Mouse (Mus musculus): Measurements from ENCODE around the gene Hist1h2bn. TPM values are rescaled to one million over a fixed set of nuclear protein-coding genes. Genes with fewer than 3 reads are reported as not detected.
A peak's percentile ranks its signal among the peaks of the same experiment; 100 is the strongest.
"Not testable (repeated sequence)": the region's sequence is repeated elsewhere in the genome, so short reads cannot be mapped to it uniquely, and the experiment has no call there.

Hist1h2bn gene
- 10 to 100 TPM; 34.2 to 84.3 TPM for total RNA-seq (2021)
- long read RNA-seq, experiment 1 = 0 reads
- long read RNA-seq, experiment 2 = 0 reads

- intact Hi-C loops (cut with DNase I) = loop anchor here (2.0 to 10.0 kb wide), 2 partner anchors 25 to 1831 kb away; partner anchors contain the start of gene Hist1h4d
- DNase-seq = peak; percentile 44 to 52
Measured at GRCm38 (mm10) chr13:21753524-21754285, at the start of gene Hist1h2bn, which contains the start of gene Hist1h2ak. TSS of gene Hist1h2bn (plus strand) at chr13:21754123. TSS of gene Hist1h2ak (minus strand) at chr13:21753827.

DNA sequence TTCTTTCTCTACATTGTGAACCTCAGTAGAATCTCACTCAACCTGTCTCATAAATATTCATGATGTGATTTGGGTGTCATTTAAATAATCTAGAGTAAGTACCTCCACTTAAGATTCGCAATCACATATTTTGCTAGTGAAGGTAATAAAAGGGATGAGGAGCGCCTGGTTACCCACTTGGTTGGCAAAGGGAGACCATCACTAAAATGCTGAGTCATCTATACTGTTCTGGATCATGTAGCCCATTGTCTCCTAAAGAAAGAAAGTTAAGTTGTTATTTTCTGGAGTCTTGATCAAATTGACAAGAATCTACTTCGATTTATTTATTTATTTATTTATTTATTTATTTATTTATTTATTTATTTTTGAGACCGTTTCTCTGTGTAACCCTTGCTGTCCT is 47.3 kb upstream of the Hist1h2bn start:
- intact Hi-C loops (cut with DNase I) = no loop called here
- DNase-seq = no peak

GRCm38 (mm10) chr13:21710031-21710711 is 43.8 kb upstream of the Hist1h2bn start:
- intact Hi-C loops (cut with DNase I) = loop anchor here (2.0 to 10.0 kb wide), 8 partner anchors 71 to 1815 kb away; partner anchors contain the start of genes Hist1h1b and Zscan12
- peak; percentile 88 to 93 for DNase-seq

DNA sequence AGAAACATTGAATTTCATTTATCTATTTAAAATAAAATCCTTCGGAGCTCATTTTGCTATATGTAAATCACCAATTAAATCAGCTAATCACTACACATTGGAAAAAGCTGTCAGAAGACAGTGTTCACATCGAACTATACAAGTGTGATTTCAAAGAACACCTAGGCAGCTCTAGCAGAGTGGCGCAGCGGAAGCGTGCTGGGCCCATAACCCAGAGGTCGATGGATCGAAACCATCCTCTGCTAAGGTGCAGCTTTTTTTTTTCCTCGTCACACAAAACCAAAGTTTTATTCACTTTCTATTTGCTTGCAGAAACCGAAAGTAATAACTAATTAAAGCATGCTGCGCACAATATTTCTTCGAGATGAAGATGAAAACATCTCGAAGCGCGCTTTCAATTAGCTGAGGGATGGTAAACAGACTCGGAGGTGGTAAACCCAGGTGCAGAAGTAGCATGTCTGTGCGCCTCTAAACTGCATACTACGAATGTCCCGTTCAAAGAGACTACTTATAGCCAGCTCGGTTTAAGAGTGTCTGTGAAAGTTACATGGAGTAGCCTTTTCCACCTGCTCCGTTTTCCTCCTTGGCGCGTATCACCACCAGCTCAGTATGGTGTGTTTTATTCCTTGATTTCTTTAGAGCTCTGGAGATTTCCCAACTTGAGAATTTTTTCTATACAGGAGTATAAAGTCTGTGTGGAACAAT is 43.0 kb upstream of the Hist1h2bn start:
- peak; percentile 76 to 83 for DNase-seq
- intact Hi-C loops (cut with DNase I) = loop anchor here (2.0 to 10.0 kb wide), 8 partner anchors 70 to 1814 kb away; partner anchors contain the start of genes Hist1h1b and Zscan12

DNA sequence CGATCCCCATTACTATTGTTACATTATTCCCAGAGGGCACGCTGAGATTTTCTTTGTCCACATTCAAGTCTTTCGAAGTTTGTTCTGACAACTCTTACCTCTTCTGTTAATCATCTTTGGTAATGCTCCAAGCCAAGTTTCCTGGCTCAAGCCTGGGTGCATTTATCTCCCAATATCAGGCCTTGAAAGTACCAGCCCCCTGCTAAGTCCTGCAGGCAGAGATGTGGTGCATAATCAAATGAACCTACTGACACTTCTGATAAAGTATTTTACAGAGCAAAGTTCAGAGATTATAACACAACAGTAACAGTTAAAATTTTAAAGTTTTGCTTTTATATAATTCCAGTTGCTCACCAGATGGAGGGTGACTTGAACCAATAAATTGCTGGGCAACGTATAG is 42.2 kb upstream of the Hist1h2bn start:
- no peak for DNase-seq
- intact Hi-C loops (cut with DNase I) = loop anchor here (2.0 to 10.0 kb wide), 8 partner anchors 69 to 1813 kb away; partner anchors contain the start of genes Hist1h1b and Zscan12

- intact Hi-C loops (cut with DNase I) = loop anchor here (1.0 to 10.0 kb wide), 8 partner anchors 20 to 1810 kb away; partner anchors contain the start of gene Zscan12
- peak; percentile 56 to 70 for DNase-seq
Measured at GRCm38 (mm10) chr13:21714725-21715124, 39.2 kb upstream of the Hist1h2bn start.

GRCm38 (mm10) chr13:21715131-21715863 is 38.6 kb upstream of the Hist1h2bn start:
- no peak for DNase-seq
- intact Hi-C loops (cut with DNase I) = loop anchor here (1.0 to 10.0 kb wide), 4 partner anchors 19 to 1810 kb away; no protein-coding TSS in a partner anchor

GRCm38 (mm10) chr13:21715864-21716539 is 37.9 kb upstream of the Hist1h2bn start, which contains the start of the genes Hist1h2bl and Hist1h2ai:
TSS of gene Hist1h2bl (minus strand) at chr13:21716143.
TSS of gene Hist1h2ai (plus strand) at chr13:21716422.
- peak; percentile 58 to 74 for DNase-seq
- intact Hi-C loops (cut with DNase I) = loop anchor here (1.0 to 10.0 kb wide), 4 partner anchors 18 to 1809 kb away; no protein-coding TSS in a partner anchor

GRCm38 (mm10) chr13:21716540-21717391 is 37.2 kb upstream of the Hist1h2bn start:
- not testable (repeated sequence) for DNase-seq
- intact Hi-C loops (cut with DNase I) = loop anchor here (10.0 kb wide), 3 partner anchors 218 to 1808 kb away; no protein-coding TSS in a partner anchor

- intact Hi-C loops (cut with DNase I) = loop anchor here (10.0 kb wide), 3 partner anchors 217 to 1807 kb away; no protein-coding TSS in a partner anchor
- DNase-seq = peak; percentile 68 to 77
Measured at GRCm38 (mm10) chr13:21717397-21718357, 36.2 kb upstream of the Hist1h2bn start, which contains the start of gene Hist1h3h. TSS of gene Hist1h3h (plus strand) at chr13:21717659.

GRCm38 (mm10) chr13:21718381-21719080 is 35.4 kb upstream of the Hist1h2bn start:
- DNase-seq = no peak
- intact Hi-C loops (cut with DNase I) = loop anchor here (10.0 kb wide), 3 partner anchors 216 to 1806 kb away; no protein-coding TSS in a partner anchor

- DNase-seq; intact Hi-C loops (cut with DNase I): not testable (repeated sequence)
Measured at GRCm38 (mm10) chr13:21721107-21721756, 32.7 kb upstream of the Hist1h2bn start.

DNA sequence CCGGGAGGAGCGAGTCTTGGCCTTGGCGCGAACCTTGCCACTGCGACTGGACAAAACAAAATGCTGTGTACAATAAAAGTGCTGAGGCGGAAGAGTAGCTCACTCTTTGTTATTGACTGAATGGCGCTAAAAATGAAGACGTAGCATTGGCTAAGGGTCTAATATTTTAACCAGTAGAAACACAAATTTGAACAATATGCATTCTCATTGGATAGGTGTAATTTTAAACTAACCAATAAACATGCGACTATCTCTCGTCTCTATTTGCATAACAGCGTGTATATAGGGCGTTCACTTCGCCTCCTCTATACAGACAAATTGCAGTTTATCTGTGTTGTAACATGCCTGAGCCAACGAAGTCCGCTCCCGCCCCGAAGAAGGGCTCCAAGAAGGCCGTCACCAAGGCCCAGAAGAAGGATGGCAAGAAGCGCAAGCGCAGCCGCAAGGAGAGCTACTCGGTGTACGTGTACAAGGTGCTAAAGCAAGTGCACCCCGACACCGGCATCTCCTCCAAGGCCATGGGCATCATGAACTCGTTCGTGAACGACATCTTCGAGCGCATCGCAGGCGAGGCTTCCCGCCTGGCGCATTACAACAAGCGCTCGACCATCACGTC is 32.1 kb upstream of the Hist1h2bn start, which contains the start of gene Hist1h2bm:
TSS of gene Hist1h2bm (plus strand) at position 288 of the 616 bp plus-strand sequence.
- intact Hi-C loops (cut with DNase I) = not testable (repeated sequence)
- DNase-seq = peak; percentile 40 to 43

DNA sequence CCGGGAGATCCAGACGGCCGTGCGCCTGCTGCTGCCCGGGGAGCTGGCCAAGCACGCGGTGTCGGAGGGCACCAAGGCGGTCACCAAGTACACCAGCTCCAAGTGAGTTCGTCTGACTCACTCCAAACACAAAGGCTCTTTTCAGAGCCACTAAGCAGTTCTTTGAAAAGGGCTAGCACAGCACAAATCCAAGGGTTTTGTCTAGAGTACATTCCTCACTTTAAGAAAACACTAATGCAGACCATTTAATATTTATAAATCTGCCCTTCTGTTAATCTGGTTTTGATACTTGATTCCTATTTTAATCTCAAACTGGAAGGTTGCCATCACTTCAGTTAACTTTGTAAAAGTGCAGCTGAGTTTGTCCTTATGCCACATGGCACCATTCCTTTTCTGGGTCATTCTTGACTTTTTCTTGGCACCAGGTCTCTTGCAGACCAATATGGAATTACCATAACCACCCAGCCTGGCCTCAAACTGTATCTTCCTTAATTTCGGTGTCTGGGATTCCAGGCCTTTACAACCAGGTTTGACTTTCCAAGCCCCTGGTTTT is 31.5 kb upstream of the Hist1h2bn start:
- DNase-seq = no peak
- intact Hi-C loops (cut with DNase I) = no loop called here
